Mouse (Mus musculus) liver, adult 2 months (tissue): ENCODE data around the gene Nlrp6. TPM values are rescaled to one million over a fixed set of nuclear protein-coding genes. Genes with fewer than 3 reads are reported as not detected.
A peak's percentile ranks its signal among the peaks of the same experiment; 100 is the strongest.

Experiments
- DNase-seq: peaks from one replicate; pipeline ENCODE4 v3.0.0-alpha.2; 2011; ENCODE audit warnings: low read depth, low spot score; ENCODE audit errors: extremely low read depth
- H3K27ac ChIP-seq: fragments of 200-500 bp; replicated peaks from 2 replicates; pipeline ENCODE4 v1.5.1; 2012; ENCODE audit warnings: low read depth, mild to moderate bottlenecking, control low read depth, inconsistent platforms, low read length; ENCODE audit not compliant: insufficient read depth
- H3K27me3 ChIP-seq: fragments of 200-500 bp; 2 replicates; pipeline ENCODE4 v1.6.1; 2012; ENCODE audit warnings: mild to moderate bottlenecking, moderate library complexity, low read length, inconsistent platforms; ENCODE audit not compliant: control insufficient read depth, insufficient read depth
- H3K36me3 ChIP-seq: fragments of 200-500 bp; 2 replicates; pipeline ENCODE4 v1.6.1; 2012; ENCODE audit warnings: low read length, inconsistent platforms; ENCODE audit not compliant: control insufficient read depth, insufficient read depth
- H3K4me1 ChIP-seq: fragments of 200-500 bp; 2 replicates; pipeline ENCODE4 v1.6.1; 2011; ENCODE audit warnings: low read length; ENCODE audit not compliant: control insufficient read depth, insufficient read depth
- H3K4me3 ChIP-seq: fragments of 200-500 bp; 2 replicates; pipeline ENCODE4 v1.5.1; 2011; ENCODE audit warnings: low read depth, mild to moderate bottlenecking, control low read depth, low read length, moderate library complexity; ENCODE audit not compliant: insufficient read depth
- H3K79me2 ChIP-seq: fragments of 200-500 bp; 2 replicates; pipeline ENCODE4 v1.6.1; 2012; ENCODE audit warnings: inconsistent platforms, mild to moderate bottlenecking, low read length, moderate library complexity; ENCODE audit not compliant: control insufficient read depth, insufficient read depth
- H3K9ac ChIP-seq: fragments of 200-500 bp; 2 replicates; pipeline ENCODE4 v1.6.1; 2012; ENCODE audit warnings: low read depth, mild to moderate bottlenecking, control low read depth, inconsistent platforms, low read length
- CTCF ChIP-seq: fragments of 200-500 bp; IDR thresholded peaks from 2 replicates; pipeline ENCODE4 v1.5.1; 2011; ENCODE audit warnings: low read depth, low read length, control low read depth
- POLR2A ChIP-seq: fragments of 200-500 bp; IDR thresholded peaks from 2 replicates; pipeline ENCODE4 v1.6.1; 2011; ENCODE audit warnings: low read length, control low read depth; ENCODE audit not compliant: insufficient read depth; ENCODE audit errors: extremely low read depth
- WGBS: fragments of 180-500 bp; shearing (Covaris S2); methylation state at CpG from one replicate; pipeline ENCODE4 v1.1.7; 2018; 5-methylcytosine and 5-hydroxymethylcytosine counted together
- polyA plus RNA-seq: library from polyadenylated mRNA; depleted of rRNA; stranded (reverse); fragments of >200 nt; gene quantifications from 2 replicates; pipeline ENCODE4 v1.2.3, GENCODE M21; 2012
- total RNA-seq: library from RNA; depleted of rRNA; stranded (reverse); fragments of >200 nt; gene quantifications from 2 replicates; pipeline ENCODE4 v1.2.3, GENCODE M21; 2014

Gene Nlrp6
- total and polyA plus RNA-seq, 2 experiments: 28.9 to 119 TPM

GRCm38 (mm10) chr7:140899121-140899520, 21.6 kb upstream of the Nlrp6 start:
- 53% methylated on average over 3 of the region's 3 CpGs for WGBS
- Histone ChIP-seq H3K36me3 (peaks cover 13% of the 10 kb centered on the region), H3K9ac (no peak overlapping the region), H3K27me3 (no peaks in the 10 kb centered on the region), H3K4me3 (no peak overlapping the region), H3K79me2 (no peaks in the 10 kb centered on the region), H3K27ac (no peak overlapping the region), H3K4me1 (peaks cover 10% of the 10 kb centered on the region)
- no peak for TF ChIP-seq CTCF
- TF ChIP-seq POLR2A: no peak
- no peak for DNase-seq

- no peak for DNase-seq
- 76% methylated on average over 10 of the region's 10 CpGs for WGBS
- H3K27me3 ChIP-seq: no peaks in the 10 kb centered on the region
- peaks cover 10% of the 10 kb centered on the region for H3K4me1 ChIP-seq
- H3K27ac ChIP-seq: no peak within 1 kb of the TSS
- no peaks in the 10 kb centered on the region for H3K79me2 ChIP-seq
- H3K36me3 ChIP-seq: peaks cover 9% of the 10 kb centered on the region; the same call in 1 of the 2 replicates
- TF ChIP-seq CTCF (no peak), POLR2A (no peak)
- no peak within 1 kb of the TSS for H3K4me3 ChIP-seq
- H3K9ac ChIP-seq: no peak within 1 kb of the TSS
Measured at GRCm38 (mm10) chr7:140900220-140900619, 20.5 kb upstream of the Nlrp6 start, which contains the start of gene Cox8b. Cox8b (minus strand) TSS chr7:140900446.

- H3K79me2 ChIP-seq: peaks cover 5% of the 10 kb centered on the region; the same call in 1 of the 2 replicates
- TF ChIP-seq CTCF: no peak
- TF ChIP-seq POLR2A: no peak
- no peak overlapping the region for H3K4me3 ChIP-seq
- DNase-seq: peak; percentile 77
- H3K9ac ChIP-seq: peak overlapping the region; percentile 20; the same call in 1 of the 2 replicates
- peaks cover 3% of the 10 kb centered on the region; the same call in 1 of the 2 replicates for H3K36me3 ChIP-seq
- peak overlapping the region; percentile 57 for H3K27ac ChIP-seq
- 41% methylated on average over 15 of the region's 15 CpGs for WGBS
- H3K27me3 ChIP-seq: no peaks in the 10 kb centered on the region
- peaks cover 10% of the 10 kb centered on the region for H3K4me1 ChIP-seq
Measured at GRCm38 (mm10) chr7:140902036-140902875, 18.4 kb upstream of the Nlrp6 start.

- peak; percentile 88 for DNase-seq
- H3K27ac ChIP-seq: peak overlapping the region; percentile 57; the same call in 1 of the 2 replicates
- peaks cover 10% of the 10 kb centered on the region for H3K4me1 ChIP-seq
- TF ChIP-seq CTCF (peak; percentile 81), POLR2A (no peak)
- H3K27me3 ChIP-seq: no peaks in the 10 kb centered on the region
- peaks cover 2% of the 10 kb centered on the region; the same call in 1 of the 2 replicates for H3K36me3 ChIP-seq
- 21% methylated on average over 13 of the region's 13 CpGs for WGBS
- peaks cover 5% of the 10 kb centered on the region; the same call in 1 of the 2 replicates for H3K79me2 ChIP-seq
- no peak overlapping the region for H3K9ac ChIP-seq
- no peak overlapping the region for H3K4me3 ChIP-seq
Measured at GRCm38 (mm10) chr7:140903212-140903611, 17.5 kb upstream of the Nlrp6 start.

- TF ChIP-seq POLR2A (no peak), CTCF (no peak)
Measured at GRCm38 (mm10) chr7:140905642-140906081, 15.0 kb upstream of the Nlrp6 start.

More at GRCm38 (mm10) chr7:140905642-140906081, 15.0 kb upstream of the Nlrp6 start:
- WGBS: 26% methylated on average over 2 of the region's 2 CpGs
- H3K27ac ChIP-seq: peak overlapping the region; percentile 95
- H3K36me3 ChIP-seq: peaks cover 4% of the 10 kb centered on the region; the same call in 1 of the 2 replicates
- H3K27me3 ChIP-seq: no peaks in the 10 kb centered on the region
- peak overlapping the region; percentile 91 for H3K4me3 ChIP-seq
- peak; percentile 95 for DNase-seq
- peak overlapping the region; percentile 98 for H3K9ac ChIP-seq
- peaks cover 19% of the 10 kb centered on the region for H3K4me1 ChIP-seq
- H3K79me2 ChIP-seq: peaks cover 5% of the 10 kb centered on the region; the same call in 1 of the 2 replicates
